Mouse (Mus musculus) stomach, adult 2 months (tissue): ENCODE measurements around the gene Agbl3. TPM values are rescaled to one million over a fixed set of nuclear protein-coding genes. Genes with fewer than 3 reads are reported as not detected.

Experiments used
- polyA plus RNA-seq: library from polyadenylated mRNA; depleted of rRNA; stranded (reverse); fragments of >200 nt; gene quantifications from 2 replicates; pipeline ENCODE4 v1.2.3, GENCODE M21; 2012; rRNA removed

The Agbl3 gene
- polyA plus RNA-seq, result 0.28 and 0.98 TPM in 2 replicates

DNA sequence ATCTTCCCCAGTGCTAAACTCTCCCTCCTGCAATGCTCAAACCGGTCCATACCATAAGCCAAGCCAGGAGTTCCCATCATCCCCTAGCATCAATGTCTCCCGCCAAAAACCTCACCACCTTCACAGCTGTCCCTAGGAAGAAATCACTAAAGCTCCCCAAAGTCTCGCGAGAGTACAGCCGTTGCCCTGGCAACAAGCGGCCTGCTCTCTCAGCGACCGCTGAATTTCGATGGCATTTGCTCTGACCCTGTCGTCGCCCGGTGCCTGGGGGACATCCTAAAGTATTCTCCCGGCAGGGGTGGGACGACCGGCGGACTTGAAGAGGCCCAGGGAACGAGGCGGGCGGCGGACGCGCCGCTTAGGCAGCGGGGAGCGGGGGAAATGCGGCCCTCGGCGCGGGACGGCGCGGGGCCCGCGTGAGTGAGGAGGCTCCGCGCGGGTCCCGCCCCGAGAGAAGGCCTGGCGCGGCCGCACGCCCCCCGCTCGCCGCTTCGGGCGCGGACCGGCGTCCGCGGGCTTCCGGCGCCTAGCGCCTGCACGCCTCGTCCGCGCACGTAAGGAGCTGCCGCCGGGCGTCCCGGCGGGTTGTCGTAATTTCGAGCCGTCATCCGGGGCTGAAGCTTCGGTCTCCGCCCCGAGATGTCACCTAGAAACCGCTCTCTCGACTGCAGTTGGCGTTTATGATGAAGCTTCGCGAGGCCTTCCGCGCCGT, at the start of gene Agbl3:
TSS of gene Agbl3 (plus strand) at position 202 of the 712 bp plus-strand sequence.

DNA sequence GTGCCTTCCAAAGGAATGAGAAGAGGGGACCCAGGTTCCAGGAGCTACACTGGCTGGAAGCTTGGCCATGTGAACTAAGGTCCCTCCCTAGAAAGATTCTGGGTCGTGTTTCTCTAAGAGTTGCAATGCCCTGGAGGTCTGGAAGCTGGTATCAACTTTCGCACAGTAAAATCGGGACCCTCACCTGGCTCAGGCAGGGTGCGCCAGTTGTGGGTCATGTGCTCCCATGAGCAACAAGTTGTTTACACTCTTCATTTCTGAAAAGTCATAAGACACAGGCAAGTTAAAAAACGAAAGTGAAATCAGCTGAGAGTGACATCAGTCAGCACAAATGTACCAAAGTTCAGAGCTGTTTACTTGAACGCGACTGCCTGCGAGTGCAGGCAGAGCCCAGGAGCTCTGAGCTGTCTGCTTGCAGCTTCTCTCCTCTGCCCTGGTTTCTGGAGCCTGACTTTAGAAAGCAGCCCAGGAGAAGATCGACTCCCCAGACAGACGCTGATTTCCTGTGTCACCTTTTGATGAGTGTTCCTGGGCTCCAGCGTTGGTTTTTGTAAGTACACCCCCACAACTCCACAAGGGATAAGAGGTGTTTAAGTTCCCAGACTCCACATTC, 82.7 kb downstream of the Agbl3 start, which contains the start of gene Tmem140:
TSS of gene Tmem140 (plus strand) at position 356 of the 613 bp plus-strand sequence.

DNA sequence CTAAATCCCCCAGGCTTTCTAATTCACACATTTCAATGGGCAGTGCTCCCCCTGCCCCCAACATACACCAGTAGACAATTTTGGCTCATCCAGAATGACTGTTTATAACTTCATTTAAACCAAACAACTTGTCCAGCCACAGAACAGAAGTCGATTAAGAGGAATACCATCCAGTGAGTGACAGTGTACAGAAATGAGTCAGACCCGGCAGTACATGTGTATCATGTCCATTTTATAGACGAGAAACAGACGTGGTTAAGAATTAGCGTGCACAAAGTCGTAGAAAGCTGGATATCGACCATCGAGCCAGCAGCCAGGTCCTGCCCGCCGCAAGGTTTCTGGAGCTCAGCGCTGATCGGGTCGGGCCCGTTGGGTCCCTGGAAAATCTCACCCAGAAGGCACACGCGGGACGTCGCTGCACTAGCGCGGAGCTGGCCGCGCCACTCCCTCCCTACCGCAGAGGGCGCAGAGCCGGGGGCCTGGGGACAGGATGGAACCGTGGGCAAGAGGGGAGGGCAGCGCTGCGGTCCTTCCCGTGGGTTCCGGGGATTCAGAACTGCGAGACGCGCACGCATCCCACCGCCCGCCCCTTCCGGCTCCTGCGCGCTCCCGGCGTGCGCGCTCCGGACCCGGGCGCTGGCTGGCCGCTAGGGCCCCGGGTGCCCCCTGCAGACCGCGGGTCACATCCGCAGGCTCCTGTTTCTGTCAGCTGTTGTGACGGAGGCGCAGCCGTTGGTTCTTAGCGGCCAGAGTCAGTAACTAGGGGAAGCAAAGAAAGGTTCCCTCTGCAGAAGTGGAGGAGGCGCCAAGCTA, 97.5 kb downstream of the Agbl3 start, which contains the start of gene Cyren:
TSS of gene Cyren (minus strand) at position 552 of the 813 bp plus-strand sequence.

Other genes with a start within 250 kb of the Agbl3 start
- 3.2 and 8.5 TPM in 2 replicates for gene Cald1, start 181.9 kb upstream of the Agbl3 start, polyA plus RNA-seq
- gene Tmem140, start 82.7 kb downstream of the Agbl3 start, polyA plus RNA-seq, result 5.8 and 6.6 TPM in 2 replicates
- 2.3 and 3.5 TPM in 2 replicates for gene Cyren, start 97.6 kb downstream of the Agbl3 start, polyA plus RNA-seq
- gene Wdr91, start 130.4 kb downstream of the Agbl3 start, polyA plus RNA-seq, result 5.1 and 5.8 TPM in 2 replicates
- gene Stra8, start 139.7 kb downstream of the Agbl3 start, polyA plus RNA-seq, result not detected in 2 replicates
- 1.1 and 3.4 TPM in 2 replicates for gene Slc23a4, start 208.0 kb downstream of the Agbl3 start, polyA plus RNA-seq